Mouse (Mus musculus) CD8-positive naive resting alpha-beta T cell, adult 57 days (primary cell): ENCODE results near the gene LTO1. TPM values are rescaled to one million over a fixed set of nuclear protein-coding genes. Genes with fewer than 3 reads are reported as not detected.

Source experiments
- total RNA-seq: library from RNA; stranded (reverse); gene quantifications from one replicate; pipeline ENCODE4 v1.2.4, GENCODE M21; 2023

The LTO1 gene
- 45.6 TPM for total RNA-seq

GRCm38 (mm10) chr7:144914948-144915750 is at the start of gene LTO1:
LTO1 (plus strand) TSS chr7:144915100.

GRCm38 (mm10) chr7:144896294-144897218 is 18.3 kb upstream of the LTO1 start, which contains the start of gene Fgf15:
Fgf15 (plus strand) TSS chr7:144896531.

GRCm38 (mm10) chr7:144939344-144940002 is 24.6 kb downstream of the LTO1 start, which contains the start of gene Ccnd1:
Ccnd1 (minus strand) TSS chr7:144939925.

Other genes with a start within 250 kb of the LTO1 start
- not detected for gene Ano1, start 163.1 kb upstream of the LTO1 start, total RNA-seq
- gene Fgf3, start 77.0 kb upstream of the LTO1 start, total RNA-seq, result not detected
- not detected for gene Fgf4, start 67.7 kb upstream of the LTO1 start, total RNA-seq
- not detected for gene Fgf15, start 18.6 kb upstream of the LTO1 start, total RNA-seq
- 1.9 TPM for gene Ccnd1, start 24.8 kb downstream of the LTO1 start, total RNA-seq